Mouse (Mus musculus) limb, embryonic 10.5 days (tissue): ENCODE data around the gene Kif26b. TPM values are rescaled to one million over a fixed set of nuclear protein-coding genes. Genes with fewer than 3 reads are reported as not detected.

Experiments
- DNase-seq: peaks from one replicate; pipeline ENCODE4 v3.0.0-alpha.2; 2017; ENCODE audit warnings: low spot score
- H3K27ac ChIP-seq: fragments of 300-500 bp; sonication (generic); 2 replicates; pipeline ENCODE4 v1.5.1; 2016; ENCODE audit warnings: mild to moderate bottlenecking
- H3K27me3 ChIP-seq: fragments of 300-500 bp; sonication (generic); 2 replicates; pipeline ENCODE4 v1.6.1; 2016; ENCODE audit warnings: low read depth, mild to moderate bottlenecking; ENCODE audit not compliant: poor library complexity, severe bottlenecking
- H3K36me3 ChIP-seq: fragments of 300-500 bp; sonication (generic); 2 replicates; pipeline ENCODE4 v1.6.1; 2016; ENCODE audit warnings: mild to moderate bottlenecking, moderate library complexity
- H3K4me1 ChIP-seq: fragments of 300-500 bp; sonication (generic); 2 replicates; pipeline ENCODE4 v1.6.1; 2016
- H3K4me3 ChIP-seq: fragments of 300-500 bp; sonication (generic); 2 replicates; pipeline ENCODE4 v1.5.1; 2016; ENCODE audit warnings: mild to moderate bottlenecking, moderate library complexity
- H3K9me3 ChIP-seq: fragments of 300-500 bp; sonication (generic); replicated peaks from 2 replicates; pipeline ENCODE4 v1.6.1; 2016; ENCODE audit warnings: mild to moderate bottlenecking
- WGBS: fragments of 180-500 bp; shearing (Covaris S2); methylation state at CpG from one replicate; pipeline ENCODE4 v1.1.7; 2016; 5-methylcytosine and 5-hydroxymethylcytosine counted together
- polyA plus RNA-seq: library from polyadenylated mRNA; unstranded; fragments of >200 nt; fragmentation: Nextera tagmentation; extraction: Ambion mirVana; gene quantifications from 2 replicates; pipeline ENCODE4 v1.2.1, GENCODE M21; 2016

Kif26b gene
- polyA plus RNA-seq, 1 experiment from 2014 or later = 24.8 TPM

GRCm38 (mm10) chr1:178798886-178799285 is 270.0 kb downstream of the Kif26b start:
- Histone ChIP-seq H3K4me1 (peaks cover 54% of the 10 kb centered on the region), H3K9me3 (no peaks in the 10 kb centered on the region), H3K36me3 (peaks cover 5% of the 10 kb centered on the region; the same call in 1 of the 2 replicates), H3K27ac (peak overlapping the region; percentile 81; the same call in 1 of the 2 replicates), H3K4me3 (0 out of 2 replicates have a peak overlapping the region, but pooled peaks have one; percentile 31), H3K27me3 (no peaks in the 10 kb centered on the region)
- DNase-seq = no peak
- 78% methylated on average over 8 of the region's 8 CpGs for WGBS

GRCm38 (mm10) chr1:178799836-178800552 is 271.1 kb downstream of the Kif26b start:
- H3K27me3 ChIP-seq = no peaks in the 10 kb centered on the region
- H3K4me3 ChIP-seq = no peak overlapping the region
- peak overlapping the region; percentile 87 for H3K27ac ChIP-seq
- DNase-seq = peak; percentile 76
- no peaks in the 10 kb centered on the region for H3K9me3 ChIP-seq
- H3K36me3 ChIP-seq = peaks cover 3% of the 10 kb centered on the region; the same call in 1 of the 2 replicates
- WGBS = 64% methylated on average over 11 of the region's 11 CpGs
- H3K4me1 ChIP-seq = peaks cover 54% of the 10 kb centered on the region

- WGBS = 69% methylated on average over 3 of the region's 3 CpGs
- DNase-seq = no peak
- no peaks in the 10 kb centered on the region for H3K9me3 ChIP-seq
- no peaks in the 10 kb centered on the region for H3K27me3 ChIP-seq
- no peaks in the 10 kb centered on the region for H3K36me3 ChIP-seq
- peaks cover 41% of the 10 kb centered on the region for H3K4me1 ChIP-seq
- no peak overlapping the region for H3K27ac ChIP-seq
- H3K4me3 ChIP-seq = no peak overlapping the region
These were observed 274.2 kb downstream of the Kif26b start for GRCm38 (mm10) chr1:178803155-178803554.

GRCm38 (mm10) chr1:178817476-178817875 is 288.6 kb downstream of the Kif26b start:
- no peaks in the 10 kb centered on the region for H3K9me3 ChIP-seq
- 83% methylated on average over 6 of the region's 6 CpGs for WGBS
- peaks cover 63% of the 10 kb centered on the region for H3K4me1 ChIP-seq
- DNase-seq = no peak
- H3K27ac ChIP-seq = no peak overlapping the region
- H3K36me3 ChIP-seq = peaks cover 3% of the 10 kb centered on the region; the same call in 1 of the 2 replicates
- no peak overlapping the region for H3K4me3 ChIP-seq
- H3K27me3 ChIP-seq = no peaks in the 10 kb centered on the region

GRCm38 (mm10) chr1:178819060-178819459 is 290.1 kb downstream of the Kif26b start:
- H3K27ac ChIP-seq = peak overlapping the region; percentile 54
- H3K36me3 ChIP-seq = peaks cover 19% of the 10 kb centered on the region
- DNase-seq = no peak
- peaks cover 63% of the 10 kb centered on the region for H3K4me1 ChIP-seq
- no peak overlapping the region for H3K4me3 ChIP-seq
- no peaks in the 10 kb centered on the region for H3K27me3 ChIP-seq
- WGBS = 86% methylated on average over 7 of the region's 7 CpGs
- H3K9me3 ChIP-seq = no peaks in the 10 kb centered on the region

GRCm38 (mm10) chr1:178820079-178820478 is 291.2 kb downstream of the Kif26b start:
- peaks cover 58% of the 10 kb centered on the region for H3K4me1 ChIP-seq
- H3K27ac ChIP-seq = peak overlapping the region; percentile 54; the same call in 1 of the 2 replicates
- H3K9me3 ChIP-seq = no peaks in the 10 kb centered on the region
- H3K4me3 ChIP-seq = no peak overlapping the region
- 87% methylated on average over 3 of the region's 3 CpGs for WGBS
- peaks cover 23% of the 10 kb centered on the region for H3K36me3 ChIP-seq
- no peaks in the 10 kb centered on the region for H3K27me3 ChIP-seq
- DNase-seq = no peak

GRCm38 (mm10) chr1:178820556-178821435 is 291.9 kb downstream of the Kif26b start:
- peaks cover 58% of the 10 kb centered on the region for H3K4me1 ChIP-seq
- H3K36me3 ChIP-seq = peaks cover 26% of the 10 kb centered on the region
- DNase-seq = peak; percentile 55
- H3K4me3 ChIP-seq = no peak overlapping the region
- peak overlapping the region; percentile 83 for H3K27ac ChIP-seq
- no peaks in the 10 kb centered on the region for H3K27me3 ChIP-seq
- WGBS = 59% methylated on average over 14 of the region's 14 CpGs
- H3K9me3 ChIP-seq = no peaks in the 10 kb centered on the region

GRCm38 (mm10) chr1:178824871-178825270 is 295.9 kb downstream of the Kif26b start:
- H3K27me3 ChIP-seq = no peaks in the 10 kb centered on the region
- no peak overlapping the region for H3K4me3 ChIP-seq
- DNase-seq = no peak
- no peak overlapping the region for H3K27ac ChIP-seq
- no peaks in the 10 kb centered on the region for H3K9me3 ChIP-seq
- peaks cover 35% of the 10 kb centered on the region for H3K36me3 ChIP-seq
- 88% methylated on average over 5 of the region's 5 CpGs for WGBS
- H3K4me1 ChIP-seq = peaks cover 29% of the 10 kb centered on the region

GRCm38 (mm10) chr1:178827223-178827622 is 298.3 kb downstream of the Kif26b start:
- no peak overlapping the region for H3K27ac ChIP-seq
- no peaks in the 10 kb centered on the region for H3K27me3 ChIP-seq
- no peaks in the 10 kb centered on the region for H3K9me3 ChIP-seq
- H3K36me3 ChIP-seq = peaks cover 34% of the 10 kb centered on the region
- no peak overlapping the region for H3K4me3 ChIP-seq
- H3K4me1 ChIP-seq = peaks cover 10% of the 10 kb centered on the region
- 86% methylated on average over 3 of the region's 3 CpGs for WGBS
- DNase-seq = no peak

- no peak for DNase-seq
- H3K27ac ChIP-seq = no peak overlapping the region; the same call in 1 of the 2 replicates
- peaks cover 12% of the 10 kb centered on the region; the same call in 1 of the 2 replicates for H3K36me3 ChIP-seq
- H3K9me3 ChIP-seq = no peaks in the 10 kb centered on the region
- H3K4me1 ChIP-seq = peaks cover 9% of the 10 kb centered on the region
- H3K27me3 ChIP-seq = no peaks in the 10 kb centered on the region
- WGBS = 95% methylated on average over 4 of the region's 4 CpGs
- H3K4me3 ChIP-seq = no peak overlapping the region
These were observed 300.5 kb downstream of the Kif26b start for GRCm38 (mm10) chr1:178829456-178829855.

- peaks cover 7% of the 10 kb centered on the region; the same call in 1 of the 2 replicates for H3K36me3 ChIP-seq
- no peak overlapping the region for H3K27ac ChIP-seq
- 90% methylated on average over 6 of the region's 6 CpGs for WGBS
- H3K4me1 ChIP-seq = peaks cover 11% of the 10 kb centered on the region
- H3K4me3 ChIP-seq = no peak overlapping the region
- no peaks in the 10 kb centered on the region for H3K9me3 ChIP-seq
- DNase-seq = no peak
- H3K27me3 ChIP-seq = no peaks in the 10 kb centered on the region
These were observed 303.6 kb downstream of the Kif26b start for GRCm38 (mm10) chr1:178832571-178832970.

- no peak for DNase-seq
- Histone ChIP-seq H3K4me3 (no peak overlapping the region), H3K4me1 (0 out of 2 replicates have a peak, but pooled peaks cover 3% of the 10 kb centered on the region), H3K36me3 (peaks cover 6% of the 10 kb centered on the region; the same call in 1 of the 2 replicates), H3K27me3 (no peaks in the 10 kb centered on the region), H3K27ac (no peak overlapping the region), H3K9me3 (no peaks in the 10 kb centered on the region)
- 86% methylated on average over 9 of the region's 9 CpGs for WGBS
These were observed 306.9 kb downstream of the Kif26b start for GRCm38 (mm10) chr1:178835805-178836204.

GRCm38 (mm10) chr1:178836998-178837397 is 308.1 kb downstream of the Kif26b start:
- 81% methylated on average over 1 of the region's 1 CpGs for WGBS
- H3K27ac ChIP-seq = no peak overlapping the region
- H3K9me3 ChIP-seq = no peaks in the 10 kb centered on the region
- H3K4me1 ChIP-seq = 0 out of 2 replicates have a peak, but pooled peaks cover 3% of the 10 kb centered on the region
- no peak for DNase-seq
- no peaks in the 10 kb centered on the region for H3K27me3 ChIP-seq
- peaks cover 6% of the 10 kb centered on the region; the same call in 1 of the 2 replicates for H3K36me3 ChIP-seq
- H3K4me3 ChIP-seq = no peak overlapping the region
